Mouse (Mus musculus) embryonic facial prominence, embryonic 10.5 days (tissue): Measurements from ENCODE around the gene Adgrg3. TPM values are rescaled to one million over a fixed set of nuclear protein-coding genes. Genes with fewer than 3 reads are reported as not detected.
A peak's percentile ranks its signal among the peaks of the same experiment; 100 is the strongest.
"Not testable (repeated sequence)": the region's sequence is repeated elsewhere in the genome, so short reads cannot be mapped to it uniquely, and the experiment has no call there.

Experiments
- DNase-seq: peaks from one replicate; pipeline ENCODE4 v3.0.0-alpha.2; 2017; ENCODE audit warnings: low spot score
- H3K27ac ChIP-seq: fragments of 300-500 bp; sonication (generic); replicated peaks from 2 replicates; pipeline ENCODE4 v1.5.1; 2016; ENCODE audit warnings: mild to moderate bottlenecking
- H3K27me3 ChIP-seq: fragments of 300-500 bp; sonication (generic); replicated peaks from 2 replicates; pipeline ENCODE4 v1.6.1; 2016; ENCODE audit warnings: low read depth, mild to moderate bottlenecking; ENCODE audit not compliant: poor library complexity, severe bottlenecking
- H3K36me3 ChIP-seq: fragments of 300-500 bp; sonication (generic); replicated peaks from 2 replicates; pipeline ENCODE4 v1.6.1; 2016; ENCODE audit warnings: mild to moderate bottlenecking, moderate library complexity
- H3K4me1 ChIP-seq: fragments of 300-500 bp; sonication (generic); 2 replicates; pipeline ENCODE4 v1.6.1; 2016
- H3K4me3 ChIP-seq: fragments of 300-500 bp; sonication (generic); 2 replicates; pipeline ENCODE4 v1.5.1; 2016; ENCODE audit warnings: mild to moderate bottlenecking, moderate library complexity
- H3K9me3 ChIP-seq: fragments of 300-500 bp; sonication (generic); 2 replicates; pipeline ENCODE4 v1.6.1; 2016; ENCODE audit warnings: mild to moderate bottlenecking
- WGBS: fragments of 180-500 bp; shearing (Covaris S2); methylation state at CpG from one replicate; pipeline ENCODE4 v1.1.7; 2016; 5-methylcytosine and 5-hydroxymethylcytosine counted together
- polyA plus RNA-seq: library from polyadenylated mRNA; unstranded; fragments of >200 nt; fragmentation: Nextera tagmentation; extraction: Ambion mirVana; gene quantifications from 2 replicates; pipeline ENCODE4 v1.2.1, GENCODE M21; 2016

The Adgrg3 gene
- polyA plus RNA-seq, 1 experiment from 2014 or later, result 3.5 TPM

DNA sequence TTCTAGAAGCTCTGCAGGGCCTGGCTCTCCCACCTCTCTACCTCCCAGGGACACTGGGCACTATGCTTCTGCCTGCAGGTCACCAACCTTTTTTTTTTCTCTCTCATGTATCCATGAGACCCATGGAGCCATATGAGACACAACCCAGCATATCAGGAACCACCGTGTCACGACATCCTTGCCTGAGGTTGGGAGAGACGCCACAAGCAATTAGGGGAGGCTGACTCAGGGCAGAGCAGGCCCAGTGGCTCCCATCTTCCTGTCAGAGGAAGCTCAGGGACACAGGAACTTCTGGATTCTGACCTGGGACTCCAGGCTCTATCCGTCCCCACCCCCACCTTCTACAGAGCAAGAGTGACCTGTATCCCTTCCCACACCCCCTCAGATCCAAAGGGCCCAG, 1.6 kb upstream of the Adgrg3 start:
- no peak for DNase-seq
- H3K4me3 ChIP-seq, result no peak overlapping the region
- H3K9me3 ChIP-seq, result no peaks in the 10 kb centered on the region
- 73% methylated on average over 4 of the region's 4 CpGs for WGBS
- H3K27me3 ChIP-seq, result no peaks in the 10 kb centered on the region; the same call in 1 of the 2 replicates
- peaks cover 39% of the 10 kb centered on the region for H3K36me3 ChIP-seq
- H3K4me1 ChIP-seq, result peaks cover 12% of the 10 kb centered on the region; the same call in 1 of the 2 replicates
- no peak overlapping the region for H3K27ac ChIP-seq

DNA sequence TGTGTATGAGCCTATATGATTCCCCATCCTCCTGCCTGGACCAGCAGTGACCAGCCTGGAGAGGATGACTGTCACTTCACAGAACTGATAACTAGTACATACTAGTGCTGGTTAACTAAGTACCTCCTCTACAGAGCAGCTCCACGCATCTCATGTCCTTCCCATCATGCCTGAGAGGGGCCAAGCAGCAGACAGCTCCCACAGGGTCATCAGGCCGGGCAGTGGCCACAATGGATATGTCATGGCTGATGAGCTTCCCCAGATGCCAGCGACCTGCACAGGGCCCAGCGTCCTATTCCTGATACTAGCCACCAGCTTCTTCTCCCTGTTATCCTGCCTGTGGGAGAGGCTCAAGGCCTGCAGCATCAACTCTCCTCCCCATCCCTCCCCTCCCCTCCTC, 808 bp upstream of the Adgrg3 start:
- 58% methylated on average over 4 of the region's 4 CpGs for WGBS
- Histone ChIP-seq H3K4me1 (peaks cover 12% of the 10 kb centered on the region; the same call in 1 of the 2 replicates), H3K27ac (no peak overlapping the region), H3K36me3 (peaks cover 31% of the 10 kb centered on the region), H3K4me3 (no peak overlapping the region), H3K27me3 (no peaks in the 10 kb centered on the region), H3K9me3 (no peaks in the 10 kb centered on the region)
- DNase-seq, result no peak

DNA sequence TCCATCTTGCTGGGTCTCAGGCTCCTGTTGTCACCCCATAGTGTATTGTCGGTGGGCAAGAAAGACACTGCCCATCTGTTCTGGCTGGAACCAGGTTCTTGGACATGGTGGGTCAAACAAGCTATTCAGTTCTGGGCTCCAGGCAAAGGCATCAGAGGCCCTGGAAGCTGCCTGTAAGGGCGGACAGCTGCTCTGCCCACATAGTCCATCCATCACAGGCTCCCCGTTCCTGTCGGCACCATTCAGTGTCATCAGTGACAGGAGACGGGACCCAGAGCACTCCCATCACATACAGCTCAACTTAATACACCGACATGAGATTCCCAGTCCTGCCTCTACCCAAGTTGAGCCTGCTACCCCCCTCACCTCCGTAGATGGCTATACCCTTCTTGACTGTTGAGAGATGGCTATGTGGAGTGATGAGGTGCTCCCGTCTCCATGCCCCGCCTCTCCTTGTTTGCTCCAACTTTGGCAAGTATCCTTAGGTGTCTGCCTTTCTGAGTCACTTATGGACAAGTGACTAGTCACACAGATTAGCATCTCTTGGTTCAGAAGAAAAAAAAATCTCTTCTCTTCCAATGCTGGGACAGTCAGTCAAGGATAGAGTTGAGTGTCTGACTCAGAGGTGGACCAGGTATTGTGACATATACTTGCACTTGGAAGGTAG, 610 bp downstream of the Adgrg3 start:
- H3K27me3 ChIP-seq, result no peaks in the 10 kb centered on the region
- peaks cover 17% of the 10 kb centered on the region for H3K36me3 ChIP-seq
- no peak overlapping the region for H3K4me3 ChIP-seq
- DNase-seq, result no peak
- H3K4me1 ChIP-seq, result peaks cover 19% of the 10 kb centered on the region
- no peak overlapping the region for H3K27ac ChIP-seq
- no peaks in the 10 kb centered on the region for H3K9me3 ChIP-seq
- 86% methylated on average over 9 of the region's 9 CpGs for WGBS

DNA sequence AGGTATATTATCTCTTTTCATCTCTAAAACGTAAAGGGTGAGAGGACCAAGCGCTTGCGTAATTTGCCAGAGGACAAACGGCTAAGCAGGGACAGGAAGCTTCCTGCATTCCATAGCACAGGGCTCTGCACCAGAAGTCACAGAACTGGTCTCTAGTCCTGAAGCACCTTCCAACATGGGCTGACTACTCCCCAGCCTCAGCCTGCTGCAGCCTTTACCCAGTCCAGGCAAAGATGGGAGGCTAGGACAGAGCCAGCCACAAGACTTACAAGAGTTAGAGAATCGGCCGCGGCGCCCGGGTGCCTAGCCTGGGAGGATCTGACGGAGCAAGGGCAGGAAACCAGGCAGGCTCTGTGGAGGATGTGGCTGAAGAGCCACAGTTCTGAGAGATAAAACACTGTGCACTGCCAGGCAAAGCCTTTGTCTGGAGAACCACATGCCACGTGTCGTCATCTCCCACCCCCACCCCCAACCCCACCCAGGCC, 2.8 kb downstream of the Adgrg3 start:
- Histone ChIP-seq H3K4me1 (peaks cover 31% of the 10 kb centered on the region), H3K9me3 (no peaks in the 10 kb centered on the region), H3K36me3 (no peaks in the 10 kb centered on the region), H3K27me3 (no peaks in the 10 kb centered on the region), H3K4me3 (0 out of 2 replicates have a peak overlapping the region, but pooled peaks have one; percentile 21), H3K27ac (peak overlapping the region; percentile 59)
- WGBS, result 69% methylated on average over 12 of the region's 12 CpGs
- no peak for DNase-seq

DNA sequence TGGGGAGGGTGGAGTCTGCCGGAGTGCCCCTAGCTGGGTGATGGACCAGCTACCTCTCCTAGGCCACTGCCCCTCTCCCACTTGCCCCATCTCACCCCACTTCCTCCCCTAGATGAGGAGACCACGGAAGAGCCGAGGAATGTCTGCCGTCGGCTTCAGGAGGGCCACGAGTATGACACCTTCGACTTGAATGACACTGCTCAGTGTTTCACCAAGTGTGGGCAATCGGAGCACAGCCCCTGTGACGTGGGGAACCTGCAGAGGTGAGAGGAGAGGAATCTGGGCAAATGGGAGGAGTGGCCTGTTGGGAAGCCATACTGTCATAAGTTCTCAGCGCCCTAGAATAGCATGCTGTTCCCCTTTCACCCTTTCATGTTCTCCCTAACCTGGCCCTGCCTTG, 3.3 kb downstream of the Adgrg3 start:
- DNase-seq, result no peak
- Histone ChIP-seq H3K9me3 (no peaks in the 10 kb centered on the region), H3K4me1 (peaks cover 31% of the 10 kb centered on the region), H3K27ac (peak overlapping the region; percentile 59), H3K36me3 (no peaks in the 10 kb centered on the region), H3K4me3 (no peak overlapping the region), H3K27me3 (no peaks in the 10 kb centered on the region)
- WGBS, result 78% methylated on average over 10 of the region's 10 CpGs

DNA sequence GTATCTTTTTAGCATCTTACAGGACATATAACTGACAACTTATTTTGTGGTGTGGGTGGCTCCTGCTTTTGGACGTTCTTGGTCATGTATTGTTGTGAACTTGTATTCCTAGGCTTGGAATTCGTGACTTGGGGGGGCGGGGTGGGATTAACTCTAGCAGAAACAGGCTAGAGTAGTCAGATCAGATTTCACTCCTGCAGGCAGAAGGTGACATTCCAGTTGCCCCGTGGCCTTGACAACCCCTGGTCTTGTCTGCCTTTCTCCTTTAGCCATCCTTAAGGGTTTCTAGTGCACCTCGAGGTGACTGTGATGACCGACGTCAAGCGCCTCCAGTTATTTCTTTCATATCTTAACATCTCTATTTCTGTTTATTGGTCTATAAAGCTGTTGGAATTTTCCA, 5.7 kb downstream of the Adgrg3 start:
- DNase-seq, result peak; percentile 32

DNA sequence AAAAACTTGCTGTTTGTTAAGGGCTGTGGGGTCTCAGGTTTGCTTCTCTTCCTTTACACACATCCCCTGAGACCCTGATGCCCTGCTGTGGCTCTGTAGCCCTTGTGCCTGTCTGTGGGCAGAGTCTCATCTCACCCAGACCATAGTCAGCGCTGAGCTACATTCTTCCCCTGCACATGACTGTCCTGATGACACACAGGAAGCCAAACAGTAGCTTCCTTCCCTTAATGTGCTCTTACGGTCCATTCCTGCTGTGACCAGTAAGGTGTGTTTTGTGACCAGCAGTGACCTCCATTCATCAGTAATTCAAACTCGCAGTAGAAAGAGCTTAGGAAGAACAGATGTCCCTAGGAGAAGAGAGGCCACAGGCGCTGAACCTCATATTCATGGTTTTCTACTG, 6.9 kb downstream of the Adgrg3 start:
- Histone ChIP-seq H3K27me3 (no peaks in the 10 kb centered on the region), H3K36me3 (no peaks in the 10 kb centered on the region), H3K4me3 (no peak overlapping the region), H3K4me1 (peaks cover 22% of the 10 kb centered on the region), H3K27ac (no peak overlapping the region), H3K9me3 (no peaks in the 10 kb centered on the region)
- DNase-seq, result no peak
- WGBS, result 84% methylated on average over 4 of the region's 4 CpGs

More for the DNA sequence above, 5.7 kb downstream of the Adgrg3 start:
- Histone ChIP-seq H3K4me1 (peaks cover 22% of the 10 kb centered on the region), H3K9me3 (no peaks in the 10 kb centered on the region), H3K4me3 (no peak overlapping the region), H3K36me3 (no peaks in the 10 kb centered on the region), H3K27me3 (no peaks in the 10 kb centered on the region), H3K27ac (no peak overlapping the region)
- 30% methylated on average over 8 of the region's 8 CpGs for WGBS

DNA sequence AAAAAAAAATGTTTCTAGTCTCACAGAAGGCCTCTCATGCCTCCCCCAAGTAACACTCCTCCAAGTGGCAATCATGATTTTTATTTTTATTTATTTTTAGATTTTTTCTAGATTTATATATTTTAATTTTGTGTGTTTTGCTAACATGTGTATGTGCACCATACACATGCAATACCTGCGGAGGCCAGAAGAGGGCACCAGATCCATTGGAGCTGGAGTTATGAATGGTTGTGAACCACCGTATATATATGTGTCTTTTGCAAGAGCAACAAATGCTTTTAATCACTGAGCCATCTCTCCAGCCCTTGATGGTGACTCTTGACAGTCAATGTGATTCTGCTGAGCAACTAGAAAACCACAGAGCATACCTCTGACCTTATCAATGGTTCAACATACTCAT, 7.9 kb downstream of the Adgrg3 start:
- Histone ChIP-seq H3K4me3 (no peak overlapping the region), H3K27me3 (no peaks in the 10 kb centered on the region), H3K9me3 (no peaks in the 10 kb centered on the region), H3K36me3 (no peaks in the 10 kb centered on the region), H3K4me1 (peaks cover 19% of the 10 kb centered on the region), H3K27ac (no peak overlapping the region)
- peak; percentile 41 for DNase-seq
- 75% methylated on average over 2 of the region's 2 CpGs for WGBS

DNA sequence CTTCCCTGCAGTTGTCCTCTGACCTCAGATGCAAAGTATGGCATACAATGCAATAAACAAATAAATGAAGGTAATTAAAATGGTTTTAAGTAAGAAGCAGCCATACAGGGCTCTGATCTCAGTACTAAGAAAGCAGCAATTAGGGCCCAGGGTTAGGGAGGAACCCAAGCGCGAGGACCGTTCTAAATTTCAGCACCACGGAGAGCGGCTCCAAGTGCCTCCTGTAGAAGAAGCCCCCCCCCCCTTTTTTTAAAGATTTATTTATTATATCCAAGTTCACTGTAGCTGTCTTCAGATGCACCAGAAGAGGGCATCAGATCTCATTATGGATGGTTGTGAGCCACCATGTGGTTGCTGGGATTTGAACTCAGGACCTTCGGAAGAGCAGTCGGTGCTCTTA, 10.9 kb downstream of the Adgrg3 start:
- WGBS, result 56% methylated on average over 7 of the region's 7 CpGs
- peak; percentile 64 for DNase-seq
- H3K4me3 ChIP-seq, H3K27ac ChIP-seq, H3K9me3 ChIP-seq, H3K36me3 ChIP-seq, H3K4me1 ChIP-seq, H3K27me3 ChIP-seq: not testable (repeated sequence)

DNA sequence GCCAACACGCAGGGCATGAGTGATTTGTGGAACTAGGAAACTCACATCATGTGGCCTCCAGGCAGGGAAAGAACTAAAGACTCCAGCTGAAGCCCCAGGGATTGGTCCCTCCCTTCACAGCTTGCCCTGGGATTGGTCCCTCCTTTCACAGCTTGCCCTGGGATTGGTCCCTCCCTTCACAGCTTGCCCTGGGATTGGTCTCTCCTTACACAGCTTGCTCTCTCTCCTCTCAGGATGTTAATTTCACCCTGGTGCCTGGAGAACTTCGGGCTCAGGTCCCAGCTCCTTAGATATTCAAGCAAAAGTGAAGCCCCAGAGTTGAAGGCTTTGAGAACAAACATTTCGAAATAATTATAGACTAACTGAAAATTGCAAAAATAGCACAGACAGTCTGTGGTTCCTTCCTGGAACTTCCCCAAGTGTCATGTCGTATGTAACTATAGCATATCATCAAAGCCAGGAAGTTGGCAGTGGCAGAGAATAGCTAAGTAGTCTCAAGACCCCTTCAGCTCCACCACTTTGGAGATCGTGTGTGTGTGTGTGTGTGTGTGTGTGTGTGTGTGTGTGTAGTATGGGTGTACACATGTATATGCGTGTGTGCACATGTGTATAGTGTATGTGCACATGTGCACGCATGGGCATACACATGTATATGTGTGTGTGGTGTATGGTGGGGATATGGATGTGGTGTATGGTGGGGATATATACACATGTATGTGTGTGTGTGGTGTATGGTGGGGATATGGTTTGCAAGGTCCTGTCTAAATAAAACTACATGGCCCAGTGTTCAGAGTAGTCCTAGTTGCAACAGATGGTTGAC, 19.8 kb downstream of the Adgrg3 start:
- no peaks in the 10 kb centered on the region for H3K36me3 ChIP-seq
- H3K9me3 ChIP-seq, result no peaks in the 10 kb centered on the region
- DNase-seq, result peak; percentile 25
- no peak overlapping the region for H3K4me3 ChIP-seq
- WGBS, result 68% methylated on average over 7 of the region's 7 CpGs
- H3K27me3 ChIP-seq, result no peaks in the 10 kb centered on the region
- H3K27ac ChIP-seq, result no peak overlapping the region
- no peaks in the 10 kb centered on the region for H3K4me1 ChIP-seq

DNA sequence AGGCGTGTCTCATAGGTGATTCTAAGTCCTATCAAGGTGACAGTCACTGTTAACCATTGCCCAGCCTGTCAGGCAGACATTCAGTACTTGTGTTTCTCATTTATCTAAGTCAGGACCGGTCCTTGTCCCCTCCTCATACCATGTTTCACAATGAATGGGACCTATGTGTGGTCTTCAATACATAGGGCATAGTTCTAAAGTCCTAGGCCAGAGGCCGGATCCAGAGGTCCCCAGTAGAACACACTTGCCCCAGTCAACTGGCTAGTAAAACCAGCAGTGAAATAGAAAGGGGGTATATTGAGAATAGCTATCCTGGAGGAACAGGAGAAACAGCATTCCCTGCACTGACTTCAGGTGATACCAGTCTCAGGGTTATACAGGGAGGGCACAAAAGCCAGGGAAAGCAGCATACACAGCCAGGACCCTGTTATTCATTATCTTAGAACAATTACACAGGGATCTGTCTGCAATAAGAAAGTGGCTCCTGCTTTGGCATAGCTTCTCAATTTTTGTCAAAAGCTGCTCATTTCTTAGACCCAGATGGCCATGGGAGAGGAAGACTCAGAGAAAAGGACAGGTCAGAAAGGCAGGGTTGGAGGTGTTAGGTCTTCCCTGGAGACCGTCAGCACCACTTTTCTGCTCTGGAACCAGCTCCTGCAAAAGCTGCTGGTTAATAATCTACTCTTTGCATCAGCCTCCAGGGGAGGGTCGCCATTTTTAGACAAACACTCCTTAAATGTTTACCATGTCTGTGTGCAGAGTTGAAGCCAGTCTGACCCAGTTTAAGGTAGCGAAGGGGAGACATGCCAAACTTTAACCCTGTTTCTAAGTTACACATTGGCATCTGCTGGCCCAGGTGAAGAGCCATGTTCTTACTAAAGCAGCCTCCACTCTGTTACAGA, 24.6 kb downstream of the Adgrg3 start:
- H3K4me3 ChIP-seq, result no peak overlapping the region
- H3K27ac ChIP-seq, result no peak overlapping the region
- 73% methylated on average over 6 of the region's 6 CpGs for WGBS
- no peaks in the 10 kb centered on the region for H3K36me3 ChIP-seq
- no peaks in the 10 kb centered on the region for H3K9me3 ChIP-seq
- no peak for DNase-seq
- H3K27me3 ChIP-seq, result no peaks in the 10 kb centered on the region
- peaks cover 3% of the 10 kb centered on the region; the same call in 1 of the 2 replicates for H3K4me1 ChIP-seq

DNA sequence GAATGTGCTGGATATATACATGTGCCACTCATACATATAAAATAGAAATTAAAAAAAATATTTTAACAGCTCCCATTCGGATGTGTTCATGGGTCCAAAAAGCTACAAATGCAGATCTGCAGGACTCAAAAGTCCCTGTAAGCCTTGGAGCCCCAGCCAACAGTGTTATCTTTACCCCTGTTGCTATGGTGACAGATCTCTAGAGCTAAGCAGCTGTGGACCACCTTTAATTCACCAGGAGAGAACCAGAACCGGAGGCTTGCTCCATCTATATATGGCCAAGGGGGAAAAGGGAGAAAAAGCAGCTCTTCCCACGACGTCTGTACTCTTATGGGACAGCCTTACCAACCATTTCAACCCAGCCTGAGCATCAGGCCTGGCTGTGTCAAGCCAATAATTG, 27.3 kb downstream of the Adgrg3 start:
- Histone ChIP-seq H3K36me3 (no peaks in the 10 kb centered on the region), H3K27me3 (no peaks in the 10 kb centered on the region), H3K4me3 (no peak overlapping the region), H3K9me3 (no peaks in the 10 kb centered on the region), H3K27ac (no peak overlapping the region), H3K4me1 (peaks cover 18% of the 10 kb centered on the region; the same call in 1 of the 2 replicates)
- DNase-seq, result no peak
- WGBS, result 73% methylated on average over 4 of the region's 4 CpGs
